Mouse (Mus musculus): Measurements from ENCODE around the gene Olfr635. TPM values are rescaled to one million over a fixed set of nuclear protein-coding genes. Genes with fewer than 3 reads are reported as not detected.

Olfr635 gene
- total RNA-seq, 2 experiments from 2014 or later: 0.05 to 0.07 TPM

DNA sequence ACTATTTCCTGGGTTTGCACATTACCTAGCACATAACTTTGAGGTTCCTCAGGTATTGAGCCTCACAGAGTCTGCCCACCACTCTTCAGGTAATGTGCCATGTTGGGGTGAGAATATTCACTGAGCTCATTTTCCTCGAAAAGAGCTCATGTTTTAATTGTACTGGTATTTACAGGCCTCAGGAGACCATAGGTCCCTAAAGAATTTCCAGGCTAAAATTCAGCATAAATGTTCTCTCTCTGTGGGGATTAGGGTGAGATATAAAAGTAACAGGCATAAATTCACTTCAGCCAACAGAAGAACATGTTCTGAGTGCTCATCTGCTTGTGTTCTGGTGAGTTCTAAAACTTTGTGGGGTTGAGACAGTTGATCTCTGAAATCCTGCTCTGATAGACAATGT is 64.2 kb downstream of the Olfr635 start, which contains the start of gene Olfr641:
Gene Olfr641 (plus strand): TSS at position 301 of the 400 bp plus-strand sequence.
- no peak within 1 kb of the TSS for H3K4me3 ChIP-seq
- no peak within 1 kb of the TSS for H3K27ac ChIP-seq
- no peak for TF ChIP-seq CTCF (conservative IDR thresholded peaks at IDR 0.05)
- DNase-seq (ENCODE audit: low spot score in 2 of 2): no peak

Other genes starting within 250 kb of the Olfr635 start
- not detected for gene Olfr628, start 240.8 kb upstream of the Olfr635 start, total RNA-seq (2021)
- not detected for gene Olfr629, start 226.2 kb upstream of the Olfr635 start, total RNA-seq (2021)
- not detected for gene Olfr630, start 213.8 kb upstream of the Olfr635 start, total RNA-seq (2021)
- not detected for gene Olfr69, start 199.6 kb upstream of the Olfr635 start, total RNA-seq (2021)
- not detected for gene Olfr68, start 191.5 kb upstream of the Olfr635 start, total RNA-seq (2021)
- not detected for gene Olfr67, start 179.3 kb upstream of the Olfr635 start, total RNA-seq (2021)
- 10 to 100 TPM; 30.9 to 57.0 TPM for gene Hbb-bt, start 157.2 kb upstream of the Olfr635 start, total RNA-seq (2021)
- 100 to 1,000 TPM; 322 to 529 TPM for gene Hbb-bs, start 143.1 kb upstream of the Olfr635 start, total RNA-seq (2021)
- gene Hbb-bh2, start 130.6 kb upstream of the Olfr635 start, total RNA-seq (2021): not detected
- not detected for gene Hbb-bh1, start 128.0 kb upstream of the Olfr635 start, total RNA-seq (2021)
- not detected for gene Hbb-y, start 117.9 kb upstream of the Olfr635 start, total RNA-seq (2021)
- not detected for gene Olfr66, start 84.9 kb upstream of the Olfr635 start, total RNA-seq (2021)
- not detected for gene Olfr64, start 76.7 kb upstream of the Olfr635 start, total RNA-seq (2021)
- not detected for gene Olfr65, start 67.7 kb upstream of the Olfr635 start, total RNA-seq (2021)
- gene Olfr631, start 42.3 kb upstream of the Olfr635 start, total RNA-seq (2021): not detected
- not detected for gene Olfr632, start 36.8 kb upstream of the Olfr635 start, total RNA-seq (2021)
- not detected for gene Olfr633, start 26.7 kb upstream of the Olfr635 start, total RNA-seq (2021)
- not detected for gene Olfr638, start 27.6 kb downstream of the Olfr635 start, total RNA-seq (2021)
- under 1 TPM; 0.07 to 0.10 TPM for gene Olfr639, start 46.2 kb downstream of the Olfr635 start, total RNA-seq (2021)
- not detected for gene Olfr640, start 54.4 kb downstream of the Olfr635 start, total RNA-seq (2021)
- gene Olfr641, start 64.3 kb downstream of the Olfr635 start, total RNA-seq (2021): not detected
- not detected for gene Olfr642, start 81.5 kb downstream of the Olfr635 start, total RNA-seq (2021)
- not detected for gene 4930516K23Rik, start 90.3 kb downstream of the Olfr635 start, total RNA-seq (2021)
- gene Olfr644, start 100.7 kb downstream of the Olfr635 start, total RNA-seq (2021): not detected
- gene Olfr645, start 114.3 kb downstream of the Olfr635 start, total RNA-seq (2021): not detected
- gene Olfr646, start 133.7 kb downstream of the Olfr635 start, total RNA-seq (2021): under 1 TPM in 1 of 2 experiments, not detected in 1; 0.18 TPM
- gene Ubqln5, start 158.7 kb downstream of the Olfr635 start, total RNA-seq (2021): not detected
- gene Olfr643, start 166.3 kb downstream of the Olfr635 start, total RNA-seq (2021): not detected
- not detected for gene Ubqln3, start 172.1 kb downstream of the Olfr635 start, total RNA-seq (2021)
- gene Ubqlnl, start 179.4 kb downstream of the Olfr635 start, total RNA-seq (2021): not detected
- not detected for gene Olfm5, start 193.7 kb downstream of the Olfr635 start, total RNA-seq (2021)
- gene Olfr648, start 212.2 kb downstream of the Olfr635 start, total RNA-seq (2021): under 1 TPM; 0.20 to 0.26 TPM
- not detected for gene Olfr649, start 224.8 kb downstream of the Olfr635 start, total RNA-seq (2021)
- gene Trim6, start 247.6 kb downstream of the Olfr635 start, total RNA-seq (2021): under 1 TPM; 0.25 to 0.28 TPM